Mouse (Mus musculus): ENCODE data around the gene Pcdh15. TPM values are rescaled to one million over a fixed set of nuclear protein-coding genes. Genes with fewer than 3 reads are reported as not detected.

Gene Pcdh15
- polyA plus RNA-seq, 1 experiment from 2014 or later = 0.11 TPM

DNA sequence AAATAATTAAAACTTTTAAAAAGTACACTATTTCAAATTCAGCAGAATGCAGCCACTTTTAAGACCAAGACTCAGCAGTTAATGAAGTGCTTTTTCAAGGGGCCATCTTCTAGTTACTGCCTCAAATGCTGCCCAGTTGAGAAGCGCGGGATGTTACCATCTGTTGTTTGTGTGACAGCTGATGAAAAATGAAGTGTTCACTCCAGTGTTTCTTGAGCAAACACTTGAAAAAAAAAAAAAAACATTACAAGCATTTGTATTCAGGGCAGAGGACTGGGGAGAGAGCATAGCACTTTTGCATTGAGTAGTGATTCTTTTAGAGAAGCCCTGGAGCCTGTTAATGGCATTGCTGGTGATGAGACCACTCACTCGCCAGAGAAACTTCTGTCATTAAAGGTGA is 689.0 kb downstream of the Pcdh15 start:
- no peak for ATAC-seq (replicated peaks; ENCODE audit: insufficient number of reproducible peaks, low FRiP score, low TSS enrichment)
- Histone ChIP-seq H3K4me3 (ENCODE audit: low read depth, low read length) (no peak overlapping the region), H3K27me3 (ENCODE audit: control insufficient read depth, insufficient read depth, low read length) (no peaks in the 10 kb centered on the region), H3K9ac (ENCODE audit: low read depth, low read length) (no peak overlapping the region), H3K36me3 (ENCODE audit: control insufficient read depth, insufficient read depth, low read length) (no peaks in the 10 kb centered on the region), H3K4me1 (ENCODE audit: control insufficient read depth, insufficient read depth, low read length) (no peaks in the 10 kb centered on the region), H3K9me3 (replicated peaks; ENCODE audit: control insufficient read depth, low read length) (no peaks in the 10 kb centered on the region), H3K27ac (ENCODE audit: low read depth, low read length) (no peak overlapping the region), H3K4me2 (no peak overlapping the region)
- 64% methylated on average over 3 of the region's 3 CpGs for WGBS (ENCODE audit: insufficient replicate concordance)

DNA sequence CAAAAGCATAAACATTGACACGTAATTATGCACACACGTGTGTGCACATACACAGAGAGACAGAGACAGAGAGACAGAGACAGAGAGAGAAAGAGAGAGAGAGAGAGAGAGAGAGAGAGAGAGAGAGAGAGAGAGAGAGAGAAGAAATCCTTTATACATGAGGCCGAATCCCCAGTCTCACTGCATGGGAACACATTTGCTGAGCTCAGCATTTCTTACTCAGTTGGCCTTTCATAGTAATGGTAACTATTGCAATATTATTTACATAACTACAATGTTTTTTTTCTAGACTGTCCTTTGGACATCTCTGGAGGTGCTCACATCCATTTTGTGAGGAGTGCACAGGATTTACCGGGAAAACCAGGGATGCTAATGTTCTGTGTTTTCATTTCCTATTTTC is 705.9 kb downstream of the Pcdh15 start:
- H3K9me3 ChIP-seq (replicated peaks; ENCODE audit: control insufficient read depth, low read length) = no peaks in the 10 kb centered on the region
- H3K27ac ChIP-seq (ENCODE audit: low read depth, low read length) = no peak overlapping the region
- no peak for ATAC-seq (replicated peaks; ENCODE audit: insufficient number of reproducible peaks, low FRiP score, low TSS enrichment)
- WGBS (ENCODE audit: insufficient replicate concordance) = 90% methylated on average over 4 of the region's 4 CpGs
- H3K4me3 ChIP-seq (ENCODE audit: low read depth, low read length) = no peak overlapping the region
- H3K27me3 ChIP-seq (ENCODE audit: control insufficient read depth, insufficient read depth, low read length) = no peaks in the 10 kb centered on the region
- no peaks in the 10 kb centered on the region for H3K36me3 ChIP-seq (ENCODE audit: control insufficient read depth, insufficient read depth, low read length)
- no peaks in the 10 kb centered on the region for H3K4me1 ChIP-seq (ENCODE audit: control insufficient read depth, insufficient read depth, low read length)
- H3K4me2 ChIP-seq = no peak overlapping the region
- H3K9ac ChIP-seq (ENCODE audit: low read depth, low read length) = no peak overlapping the region

DNA sequence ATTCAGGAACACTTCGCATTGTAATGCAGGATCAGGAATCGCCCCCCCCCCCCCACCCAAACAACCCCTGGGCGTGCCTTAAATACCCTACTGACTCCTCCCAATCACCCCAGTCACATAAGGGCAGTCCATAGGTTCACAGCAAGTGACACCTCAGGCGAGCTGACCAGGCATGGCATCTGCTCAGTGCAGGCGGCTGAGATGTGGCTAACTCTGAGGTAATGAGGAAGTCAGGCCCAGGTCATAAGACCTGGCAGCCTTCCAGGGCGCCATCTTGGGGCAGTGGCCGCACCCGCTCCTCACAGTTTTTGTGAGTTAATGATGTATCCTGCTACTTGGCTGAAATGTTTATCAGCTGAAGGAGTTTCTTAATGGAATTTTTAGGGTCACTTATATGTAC is 713.2 kb downstream of the Pcdh15 start:
- Histone ChIP-seq H3K4me3 (ENCODE audit: low read depth, low read length) (no peak overlapping the region), H3K36me3 (ENCODE audit: control insufficient read depth, insufficient read depth, low read length) (no peaks in the 10 kb centered on the region), H3K9me3 (replicated peaks; ENCODE audit: control insufficient read depth, low read length) (no peaks in the 10 kb centered on the region), H3K27me3 (ENCODE audit: control insufficient read depth, insufficient read depth, low read length) (no peaks in the 10 kb centered on the region), H3K4me1 (ENCODE audit: control insufficient read depth, insufficient read depth, low read length) (no peaks in the 10 kb centered on the region), H3K9ac (ENCODE audit: low read depth, low read length) (no peak overlapping the region), H3K4me2 (no peak overlapping the region), H3K27ac (ENCODE audit: low read depth, low read length) (no peak overlapping the region)
- ATAC-seq (replicated peaks; ENCODE audit: insufficient number of reproducible peaks, low FRiP score, low TSS enrichment) = no peak
- WGBS (ENCODE audit: insufficient replicate concordance) = 63% methylated on average over 8 of the region's 8 CpGs

DNA sequence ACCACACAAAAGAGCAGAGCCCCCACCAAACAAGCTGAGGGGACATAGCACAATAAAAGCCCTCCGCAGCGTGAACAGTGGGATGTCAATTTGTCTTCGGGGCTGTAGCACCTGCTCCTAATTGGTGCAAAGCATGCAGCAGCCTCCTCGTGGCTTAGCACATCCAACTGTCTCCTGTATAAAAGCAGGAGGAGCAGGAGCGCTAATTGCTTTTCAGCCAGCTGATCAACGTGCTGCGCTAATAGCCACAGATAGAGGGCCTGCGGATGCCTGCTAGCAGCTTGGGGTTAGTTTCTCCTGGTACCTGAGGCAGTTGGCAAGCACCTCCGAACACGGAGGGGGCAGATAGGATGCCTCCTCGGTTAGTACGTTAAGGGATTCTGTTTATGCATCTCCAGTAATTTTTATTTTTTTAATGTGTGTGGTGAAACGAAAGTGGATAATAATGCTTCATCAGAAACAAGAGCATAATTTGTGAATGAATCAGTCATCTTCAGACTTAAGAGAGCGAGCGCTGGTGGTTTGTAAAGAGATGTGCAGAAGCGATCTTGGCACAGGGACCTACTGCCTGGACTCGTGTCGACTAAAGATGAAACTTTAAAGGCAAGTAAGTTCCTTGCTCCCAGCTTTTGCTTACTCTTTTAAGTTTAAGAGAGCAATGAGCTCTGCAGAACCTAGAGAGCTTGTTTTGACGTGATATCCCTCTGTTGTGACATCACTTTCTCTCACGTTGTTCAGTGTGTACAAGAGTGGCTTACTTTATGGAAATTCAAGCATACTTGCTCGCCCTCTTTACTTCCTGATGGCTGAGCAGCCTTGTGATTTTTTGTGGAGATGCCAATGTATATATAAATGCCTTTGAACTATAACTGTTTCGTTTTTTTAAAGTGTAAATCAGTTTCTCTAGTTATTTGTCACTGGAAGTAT is 722.8 kb downstream of the Pcdh15 start:
- no peaks in the 10 kb centered on the region for H3K9me3 ChIP-seq (replicated peaks; ENCODE audit: control insufficient read depth, low read length)
- H3K4me3 ChIP-seq (ENCODE audit: low read depth, low read length) = no peak overlapping the region
- H3K4me1 ChIP-seq (ENCODE audit: control insufficient read depth, insufficient read depth, low read length) = no peaks in the 10 kb centered on the region
- no peak overlapping the region for H3K4me2 ChIP-seq
- H3K9ac ChIP-seq (ENCODE audit: low read depth, low read length) = no peak overlapping the region
- 38% methylated on average over 22 of the region's 22 CpGs for WGBS (ENCODE audit: insufficient replicate concordance)
- H3K27me3 ChIP-seq (ENCODE audit: control insufficient read depth, insufficient read depth, low read length) = no peaks in the 10 kb centered on the region
- H3K27ac ChIP-seq (ENCODE audit: low read depth, low read length) = no peak overlapping the region
- H3K36me3 ChIP-seq (ENCODE audit: control insufficient read depth, insufficient read depth, low read length) = no peaks in the 10 kb centered on the region
- no peak for ATAC-seq (replicated peaks; ENCODE audit: insufficient number of reproducible peaks, low FRiP score, low TSS enrichment)

DNA sequence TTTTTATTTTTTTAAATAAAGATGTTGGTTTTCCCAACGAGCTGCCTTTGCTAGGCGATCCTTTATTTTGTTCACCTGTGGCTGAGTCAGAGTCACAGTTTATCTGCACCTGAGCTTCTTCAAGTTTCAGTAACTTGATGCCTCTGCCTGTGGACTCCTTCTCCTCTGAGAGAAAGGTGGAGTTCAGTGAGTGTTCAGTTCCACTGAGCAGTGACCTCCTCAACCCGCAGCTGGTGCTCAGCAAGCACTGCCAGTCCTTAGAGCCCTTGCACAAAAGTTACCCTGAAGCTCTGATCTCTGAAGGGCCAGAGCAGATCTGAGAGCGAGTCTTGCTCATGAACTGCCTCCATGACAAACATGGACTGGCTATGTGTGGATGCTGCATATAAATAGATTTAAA is 724.1 kb downstream of the Pcdh15 start:
- Histone ChIP-seq H3K9ac (ENCODE audit: low read depth, low read length) (no peak overlapping the region), H3K9me3 (replicated peaks; ENCODE audit: control insufficient read depth, low read length) (no peaks in the 10 kb centered on the region), H3K27ac (ENCODE audit: low read depth, low read length) (no peak overlapping the region), H3K4me1 (ENCODE audit: control insufficient read depth, insufficient read depth, low read length) (no peaks in the 10 kb centered on the region), H3K4me2 (no peak overlapping the region), H3K4me3 (ENCODE audit: low read depth, low read length) (no peak overlapping the region), H3K27me3 (ENCODE audit: control insufficient read depth, insufficient read depth, low read length) (no peaks in the 10 kb centered on the region), H3K36me3 (ENCODE audit: control insufficient read depth, insufficient read depth, low read length) (no peaks in the 10 kb centered on the region)
- WGBS (ENCODE audit: insufficient replicate concordance) = 69% methylated on average over 4 of the region's 4 CpGs
- no peak for ATAC-seq (replicated peaks; ENCODE audit: insufficient number of reproducible peaks, low FRiP score, low TSS enrichment)

DNA sequence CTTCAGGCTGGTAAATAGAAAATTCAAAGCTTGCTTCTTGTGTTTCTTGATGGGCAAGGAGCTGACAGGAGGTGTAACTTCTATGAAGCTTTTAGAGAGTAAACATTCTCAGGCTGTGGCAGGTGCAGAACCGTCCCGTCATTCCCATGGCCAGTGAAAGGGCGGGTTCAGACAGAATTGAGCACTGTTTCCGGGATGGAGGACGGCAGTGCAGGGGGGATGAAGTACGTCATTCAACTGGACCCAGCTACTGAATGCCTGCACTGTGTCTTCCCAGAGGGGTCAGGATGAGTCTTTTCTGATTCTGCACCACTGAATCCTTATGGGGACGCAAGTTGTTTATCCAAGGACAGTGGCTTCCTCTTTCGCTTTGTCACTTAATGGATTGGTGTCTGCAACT is 727.2 kb downstream of the Pcdh15 start:
- Histone ChIP-seq H3K4me2 (no peak overlapping the region), H3K4me3 (ENCODE audit: low read depth, low read length) (no peak overlapping the region), H3K9ac (ENCODE audit: low read depth, low read length) (no peak overlapping the region), H3K36me3 (ENCODE audit: control insufficient read depth, insufficient read depth, low read length) (no peaks in the 10 kb centered on the region), H3K27ac (ENCODE audit: low read depth, low read length) (no peak overlapping the region), H3K9me3 (replicated peaks; ENCODE audit: control insufficient read depth, low read length) (no peaks in the 10 kb centered on the region), H3K4me1 (ENCODE audit: control insufficient read depth, insufficient read depth, low read length) (no peaks in the 10 kb centered on the region), H3K27me3 (ENCODE audit: control insufficient read depth, insufficient read depth, low read length) (no peaks in the 10 kb centered on the region)
- WGBS (ENCODE audit: insufficient replicate concordance) = 60% methylated on average over 8 of the region's 8 CpGs
- no peak for ATAC-seq (replicated peaks; ENCODE audit: insufficient number of reproducible peaks, low FRiP score, low TSS enrichment)

GRCm38 (mm10) chr10:73828781-73829180 is 729.6 kb downstream of the Pcdh15 start:
- no peaks in the 10 kb centered on the region for H3K36me3 ChIP-seq (ENCODE audit: control insufficient read depth, insufficient read depth, low read length)
- H3K4me2 ChIP-seq = no peak overlapping the region
- no peaks in the 10 kb centered on the region for H3K9me3 ChIP-seq (replicated peaks; ENCODE audit: control insufficient read depth, low read length)
- no peaks in the 10 kb centered on the region for H3K4me1 ChIP-seq (ENCODE audit: control insufficient read depth, insufficient read depth, low read length)
- 73% methylated on average over 2 of the region's 2 CpGs for WGBS (ENCODE audit: insufficient replicate concordance)
- H3K4me3 ChIP-seq (ENCODE audit: low read depth, low read length) = no peak overlapping the region
- H3K9ac ChIP-seq (ENCODE audit: low read depth, low read length) = no peak overlapping the region
- H3K27ac ChIP-seq (ENCODE audit: low read depth, low read length) = no peak overlapping the region
- H3K27me3 ChIP-seq (ENCODE audit: control insufficient read depth, insufficient read depth, low read length) = no peaks in the 10 kb centered on the region
- ATAC-seq (replicated peaks; ENCODE audit: insufficient number of reproducible peaks, low FRiP score, low TSS enrichment) = no peak

GRCm38 (mm10) chr10:73844998-73845397 is 745.9 kb downstream of the Pcdh15 start:
- no peak for ATAC-seq (replicated peaks; ENCODE audit: insufficient number of reproducible peaks, low FRiP score, low TSS enrichment)
- Histone ChIP-seq H3K9ac (ENCODE audit: low read depth, low read length) (no peak overlapping the region), H3K9me3 (replicated peaks; ENCODE audit: control insufficient read depth, low read length) (no peaks in the 10 kb centered on the region), H3K27ac (ENCODE audit: low read depth, low read length) (no peak overlapping the region), H3K27me3 (ENCODE audit: control insufficient read depth, insufficient read depth, low read length) (no peaks in the 10 kb centered on the region), H3K4me2 (no peak overlapping the region), H3K36me3 (ENCODE audit: control insufficient read depth, insufficient read depth, low read length) (no peaks in the 10 kb centered on the region), H3K4me1 (ENCODE audit: control insufficient read depth, insufficient read depth, low read length) (no peaks in the 10 kb centered on the region), H3K4me3 (ENCODE audit: low read depth, low read length) (no peak overlapping the region)
- 84% methylated on average over 3 of the region's 3 CpGs for WGBS (ENCODE audit: insufficient replicate concordance)

DNA sequence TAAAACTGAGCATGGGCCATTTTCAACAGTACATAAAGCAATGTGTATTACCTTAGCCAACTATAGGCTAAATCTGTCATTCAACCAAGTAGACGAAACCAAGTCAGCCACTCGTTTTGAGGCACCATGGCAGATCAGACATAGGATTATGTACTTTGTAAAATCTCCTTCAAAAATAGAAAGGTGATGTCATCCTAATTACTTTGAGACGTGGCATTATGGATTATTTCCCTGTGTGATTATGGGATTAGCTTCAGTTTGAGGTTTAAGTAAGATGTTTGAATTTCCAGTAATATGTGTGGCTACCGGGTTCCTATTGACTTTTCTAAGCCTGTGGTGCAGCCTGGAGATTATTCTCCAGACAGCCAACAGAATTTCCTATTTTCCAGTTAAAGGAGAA is 763.0 kb downstream of the Pcdh15 start:
- no peak overlapping the region for H3K4me2 ChIP-seq
- no peaks in the 10 kb centered on the region for H3K36me3 ChIP-seq (ENCODE audit: control insufficient read depth, insufficient read depth, low read length)
- no peak overlapping the region for H3K4me3 ChIP-seq (ENCODE audit: low read depth, low read length)
- no peaks in the 10 kb centered on the region for H3K4me1 ChIP-seq (ENCODE audit: control insufficient read depth, insufficient read depth, low read length)
- WGBS (ENCODE audit: insufficient replicate concordance) = 63% methylated on average over 4 of the region's 4 CpGs
- ATAC-seq (replicated peaks; ENCODE audit: insufficient number of reproducible peaks, low FRiP score, low TSS enrichment) = no peak
- no peak overlapping the region for H3K9ac ChIP-seq (ENCODE audit: low read depth, low read length)
- H3K27ac ChIP-seq (ENCODE audit: low read depth, low read length) = no peak overlapping the region
- H3K9me3 ChIP-seq (replicated peaks; ENCODE audit: control insufficient read depth, low read length) = no peaks in the 10 kb centered on the region
- H3K27me3 ChIP-seq (ENCODE audit: control insufficient read depth, insufficient read depth, low read length) = no peaks in the 10 kb centered on the region
